Mouse (Mus musculus) embryonic facial prominence, embryonic 11.5 days (tissue): Measurements from ENCODE around the gene Nav1. TPM values are rescaled to one million over a fixed set of nuclear protein-coding genes. Genes with fewer than 3 reads are reported as not detected.
A peak's percentile ranks its signal among the peaks of the same experiment; 100 is the strongest.

Experiments used
- ATAC-seq: fragments of 200-750 bp; cut with Nextera tagmentation; replicated peaks from 2 replicates; pipeline ENCODE4 v1.8.0; 2017; ENCODE audit warnings: low read depth; ENCODE audit not compliant: insufficient number of reproducible peaks, low FRiP score, low TSS enrichment
- DNase-seq: peaks from one replicate; pipeline ENCODE4 v3.0.0-alpha.2; 2015; ENCODE audit warnings: low spot score
- H3K27ac ChIP-seq: fragments of 300-500 bp; sonication (generic); replicated peaks from 2 replicates; pipeline ENCODE4 v1.5.1; 2014; ENCODE audit warnings: mild to moderate bottlenecking, low read depth, low read length, control low read depth
- H3K27me3 ChIP-seq: fragments of 300-500 bp; sonication (generic); 2 replicates; pipeline ENCODE4 v1.6.1; 2014; ENCODE audit warnings: mild to moderate bottlenecking, low read length, moderate library complexity, mixed read lengths; ENCODE audit not compliant: control insufficient read depth, insufficient read depth
- H3K36me3 ChIP-seq: fragments of 300-500 bp; sonication (generic); replicated peaks from 2 replicates; pipeline ENCODE4 v1.6.1; 2014; ENCODE audit warnings: low read depth, mild to moderate bottlenecking, low read length, moderate library complexity, mixed read lengths; ENCODE audit not compliant: control insufficient read depth, insufficient read depth
- H3K4me1 ChIP-seq: fragments of 300-500 bp; sonication (generic); 2 replicates; pipeline ENCODE4 v1.6.1; 2014; ENCODE audit warnings: low read length, mixed read lengths; ENCODE audit not compliant: control insufficient read depth, insufficient read depth
- H3K4me2 ChIP-seq: fragments of 300-500 bp; sonication (generic); 2 replicates; pipeline ENCODE4 v1.6.1; 2014; ENCODE audit warnings: low read depth, mild to moderate bottlenecking, control low read depth, low read length, moderate library complexity
- H3K4me3 ChIP-seq: fragments of 300-500 bp; sonication (generic); 2 replicates; pipeline ENCODE4 v1.5.1; 2014; ENCODE audit warnings: low read depth, low read length, control low read depth
- H3K9ac ChIP-seq: fragments of 300-500 bp; sonication (generic); replicated peaks from 2 replicates; pipeline ENCODE4 v1.6.1; 2014; ENCODE audit warnings: mild to moderate bottlenecking, control low read depth, low read length
- H3K9me3 ChIP-seq: fragments of 300-500 bp; sonication (generic); replicated peaks from 2 replicates; pipeline ENCODE4 v1.6.1; 2016; ENCODE audit warnings: mild to moderate bottlenecking, low read length, inconsistent platforms, mixed read lengths; ENCODE audit not compliant: control insufficient read depth
- WGBS: fragments of 180-500 bp; shearing (Covaris S2); extraction: QIAGEN DNeasy Blood & Tissue Kit; methylation state at CpG from one replicate; pipeline ENCODE4 v1.1.7; 2014; 5-methylcytosine and 5-hydroxymethylcytosine counted together
- polyA plus RNA-seq: library from polyadenylated mRNA; unstranded; fragments of >200 nt; fragmentation: Nextera tagmentation; extraction: Ambion mirVana; gene quantifications from 2 replicates; pipeline ENCODE4 v1.2.1, GENCODE M21; 2014

Nav1 gene
- polyA plus RNA-seq, 1 experiment from 2014 or later = 11.9 TPM

GRCm38 (mm10) chr1:135550886-135551285 is 56.2 kb downstream of the Nav1 start:
- Histone ChIP-seq H3K9me3 (no peaks in the 10 kb centered on the region), H3K4me3 (no peak overlapping the region), H3K4me1 (peaks cover 4% of the 10 kb centered on the region; the same call in 1 of the 2 replicates), H3K36me3 (no peaks in the 10 kb centered on the region), H3K4me2 (no peak overlapping the region), H3K27ac (no peak overlapping the region), H3K9ac (no peak overlapping the region), H3K27me3 (no peaks in the 10 kb centered on the region)
- no peak for DNase-seq
- ATAC-seq = peak; percentile 50; the same call in 1 of the 2 replicates
- 40% methylated on average over 3 of the region's 3 CpGs for WGBS

DNA sequence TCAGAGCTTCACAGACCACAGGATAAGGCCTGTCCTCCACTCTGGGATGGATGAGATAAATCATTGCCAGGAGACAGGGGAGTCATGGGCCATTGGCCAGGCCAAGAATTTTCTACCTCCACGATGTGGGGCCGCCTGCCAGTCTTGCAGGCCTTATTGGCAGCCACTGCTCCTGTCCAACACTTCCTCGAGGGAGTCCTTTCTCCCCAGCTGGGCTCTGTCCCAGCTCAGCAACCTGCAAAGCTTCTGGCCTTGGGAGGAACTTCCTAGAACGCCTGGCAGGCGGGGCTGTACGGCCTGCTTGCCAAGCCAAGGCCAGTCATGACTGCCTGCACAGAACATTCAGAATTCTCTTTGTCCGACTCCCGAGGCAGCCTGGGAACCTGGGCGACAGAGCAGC is 58.3 kb downstream of the Nav1 start:
- H3K4me1 ChIP-seq = no peaks in the 10 kb centered on the region; the same call in 1 of the 2 replicates
- 86% methylated on average over 9 of the region's 9 CpGs for WGBS
- no peak for DNase-seq

GRCm38 (mm10) chr1:135546099-135546498 is 61.0 kb downstream of the Nav1 start:
- WGBS = 57% methylated on average over 5 of the region's 5 CpGs

More for the DNA sequence above, 58.3 kb downstream of the Nav1 start:
- ATAC-seq = no peak
- H3K27me3 ChIP-seq = no peaks in the 10 kb centered on the region
- H3K4me2 ChIP-seq = no peak overlapping the region
- no peak overlapping the region for H3K27ac ChIP-seq
- H3K9me3 ChIP-seq = no peaks in the 10 kb centered on the region
- no peak overlapping the region for H3K9ac ChIP-seq
- no peaks in the 10 kb centered on the region for H3K36me3 ChIP-seq
- H3K4me3 ChIP-seq = no peak overlapping the region

GRCm38 (mm10) chr1:135544504-135545146 is 62.5 kb downstream of the Nav1 start:
- WGBS = 44% methylated on average over 16 of the region's 16 CpGs
- Histone ChIP-seq H3K36me3 (no peaks in the 10 kb centered on the region), H3K27me3 (no peaks in the 10 kb centered on the region), H3K9ac (no peak overlapping the region), H3K27ac (no peak overlapping the region), H3K4me3 (no peak overlapping the region), H3K4me2 (no peak overlapping the region), H3K4me1 (0 out of 2 replicates have a peak, but pooled peaks cover 2% of the 10 kb centered on the region), H3K9me3 (no peaks in the 10 kb centered on the region)
- DNase-seq = peak; percentile 93
- no peak for ATAC-seq

More at GRCm38 (mm10) chr1:135546099-135546498, 61.0 kb downstream of the Nav1 start:
- DNase-seq (no peak), ATAC-seq (no peak)
- H3K27ac ChIP-seq = no peak overlapping the region
- H3K9me3 ChIP-seq = no peaks in the 10 kb centered on the region
- no peak overlapping the region for H3K4me2 ChIP-seq
- H3K9ac ChIP-seq = no peak overlapping the region; the same call in 1 of the 2 replicates
- 0 out of 2 replicates have a peak, but pooled peaks cover 2% of the 10 kb centered on the region for H3K4me1 ChIP-seq
- no peak overlapping the region for H3K4me3 ChIP-seq
- H3K36me3 ChIP-seq = no peaks in the 10 kb centered on the region
- no peaks in the 10 kb centered on the region for H3K27me3 ChIP-seq

- ATAC-seq (no peak), DNase-seq (no peak)
- no peak overlapping the region for H3K4me2 ChIP-seq
- H3K36me3 ChIP-seq = no peaks in the 10 kb centered on the region
- no peaks in the 10 kb centered on the region for H3K27me3 ChIP-seq
- 35% methylated on average over 12 of the region's 12 CpGs for WGBS
- H3K9ac ChIP-seq = peak overlapping the region; percentile 18; the same call in 1 of the 2 replicates
- no peak overlapping the region for H3K4me3 ChIP-seq
- H3K4me1 ChIP-seq = 0 out of 2 replicates have a peak, but pooled peaks cover 2% of the 10 kb centered on the region
- no peak overlapping the region for H3K27ac ChIP-seq
- no peaks in the 10 kb centered on the region for H3K9me3 ChIP-seq
Measured at GRCm38 (mm10) chr1:135542841-135543810, 64.0 kb downstream of the Nav1 start.

GRCm38 (mm10) chr1:135542080-135542479 is 65.0 kb downstream of the Nav1 start:
- Histone ChIP-seq H3K36me3 (no peaks in the 10 kb centered on the region), H3K27ac (no peak overlapping the region), H3K27me3 (no peaks in the 10 kb centered on the region), H3K9me3 (no peaks in the 10 kb centered on the region), H3K9ac (no peak overlapping the region), H3K4me2 (no peak overlapping the region), H3K4me1 (0 out of 2 replicates have a peak, but pooled peaks cover 2% of the 10 kb centered on the region), H3K4me3 (no peak overlapping the region)
- DNase-seq (no peak), ATAC-seq (no peak)
- 90% methylated on average over 9 of the region's 9 CpGs for WGBS

DNA sequence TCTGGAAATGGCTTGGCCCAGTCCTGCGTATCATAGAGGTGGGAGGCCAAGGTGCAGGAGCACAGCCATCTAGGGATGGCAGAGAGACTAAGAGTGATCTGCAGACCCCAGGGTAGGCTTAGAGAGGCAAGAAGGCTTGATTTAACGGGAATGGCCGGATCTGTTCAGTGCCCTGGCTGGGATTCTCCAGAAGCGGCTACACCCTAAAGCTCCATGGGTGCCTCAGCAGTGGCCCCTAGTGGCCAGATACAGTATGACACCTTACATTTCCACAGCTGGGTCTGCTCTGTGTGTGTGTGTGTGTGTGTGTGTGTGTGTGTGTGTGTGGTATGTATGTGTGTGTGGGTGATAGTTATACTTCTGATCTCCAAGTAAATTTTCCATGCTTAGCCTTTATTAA is 66.8 kb downstream of the Nav1 start:
- 28% methylated on average over 4 of the region's 4 CpGs for WGBS
- no peak overlapping the region for H3K9ac ChIP-seq
- peak; percentile 94 for DNase-seq
- no peak overlapping the region for H3K4me2 ChIP-seq
- no peaks in the 10 kb centered on the region for H3K36me3 ChIP-seq
- no peak overlapping the region for H3K27ac ChIP-seq
- no peaks in the 10 kb centered on the region for H3K9me3 ChIP-seq
- 0 out of 2 replicates have a peak, but pooled peaks cover 2% of the 10 kb centered on the region for H3K4me1 ChIP-seq
- H3K27me3 ChIP-seq = no peaks in the 10 kb centered on the region
- ATAC-seq = peak; percentile 66
- H3K4me3 ChIP-seq = no peak overlapping the region
